Mouse (Mus musculus) liver, adult (tissue): Measurements from ENCODE around the gene Peli2.

Experiments
- GATA4 ChIP-seq: IDR thresholded peaks from 2 replicates; pipeline ENCODE4 v1.6.1; 2014; ENCODE audit warnings: mild to moderate bottlenecking, low read length; ENCODE audit not compliant: insufficient replicate concordance

Peli2 gene

DNA sequence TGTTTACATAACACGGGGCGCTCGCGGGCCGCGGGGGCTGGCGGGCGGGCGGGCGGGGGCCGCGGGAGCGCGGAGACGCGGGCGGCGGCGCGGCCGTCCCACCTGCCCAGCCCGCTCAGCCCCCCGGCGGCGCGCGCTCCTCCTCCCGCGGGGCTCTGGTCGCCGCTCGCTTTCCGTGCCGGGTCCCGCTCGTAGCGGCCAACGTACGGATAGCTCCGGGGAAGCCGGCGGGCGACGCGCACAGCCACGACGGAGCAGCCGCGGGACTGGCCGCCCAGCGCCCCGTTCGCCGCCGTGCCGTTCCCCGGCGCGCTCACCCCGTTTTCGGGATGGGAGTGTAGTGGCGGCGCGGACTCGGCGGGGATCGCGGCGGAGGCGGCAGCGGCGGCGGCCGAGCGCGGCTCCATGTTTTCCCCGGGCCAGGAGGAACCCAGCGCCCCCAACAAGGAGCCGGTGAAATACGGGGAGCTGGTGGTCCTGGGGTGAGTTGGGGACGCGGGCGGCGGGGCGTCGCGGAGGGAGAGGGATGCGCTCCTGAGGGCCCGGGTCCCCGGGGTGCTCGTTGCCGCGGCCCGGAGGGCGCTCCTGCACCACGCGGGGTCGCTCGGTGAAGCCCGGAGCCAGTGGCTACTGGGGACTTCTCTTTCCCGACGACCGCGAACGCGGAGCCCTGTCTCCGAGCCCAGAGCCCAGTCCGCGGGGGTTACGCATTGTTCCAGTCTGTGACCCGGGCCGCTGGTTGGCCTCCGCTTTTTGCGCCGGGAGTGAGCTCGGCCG lies at the start of gene Peli2:
Peli2 (plus strand) TSS at position 72 of the 777 bp plus-strand sequence.
- no peak for TF ChIP-seq GATA4

DNA sequence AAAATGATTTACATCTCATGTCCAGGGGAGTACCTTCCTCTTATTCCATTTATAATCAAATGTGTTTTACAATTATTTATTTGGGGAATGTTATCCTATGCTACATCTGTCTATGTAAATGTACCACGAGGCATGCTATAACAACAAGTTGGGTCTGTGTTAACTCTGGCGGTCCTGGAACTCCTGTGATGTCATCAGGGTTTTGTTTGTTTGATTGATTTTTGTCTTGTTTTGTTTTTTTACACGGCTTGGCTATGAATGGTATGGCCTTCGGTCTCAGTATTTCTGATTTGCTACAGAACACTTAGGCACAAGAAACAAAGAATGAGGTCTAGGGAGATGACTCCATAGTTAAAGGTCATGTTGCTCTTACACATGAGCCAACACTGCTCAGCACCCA lies 48.5 kb upstream of the Peli2 start:
- TF ChIP-seq GATA4, result no peak

DNA sequence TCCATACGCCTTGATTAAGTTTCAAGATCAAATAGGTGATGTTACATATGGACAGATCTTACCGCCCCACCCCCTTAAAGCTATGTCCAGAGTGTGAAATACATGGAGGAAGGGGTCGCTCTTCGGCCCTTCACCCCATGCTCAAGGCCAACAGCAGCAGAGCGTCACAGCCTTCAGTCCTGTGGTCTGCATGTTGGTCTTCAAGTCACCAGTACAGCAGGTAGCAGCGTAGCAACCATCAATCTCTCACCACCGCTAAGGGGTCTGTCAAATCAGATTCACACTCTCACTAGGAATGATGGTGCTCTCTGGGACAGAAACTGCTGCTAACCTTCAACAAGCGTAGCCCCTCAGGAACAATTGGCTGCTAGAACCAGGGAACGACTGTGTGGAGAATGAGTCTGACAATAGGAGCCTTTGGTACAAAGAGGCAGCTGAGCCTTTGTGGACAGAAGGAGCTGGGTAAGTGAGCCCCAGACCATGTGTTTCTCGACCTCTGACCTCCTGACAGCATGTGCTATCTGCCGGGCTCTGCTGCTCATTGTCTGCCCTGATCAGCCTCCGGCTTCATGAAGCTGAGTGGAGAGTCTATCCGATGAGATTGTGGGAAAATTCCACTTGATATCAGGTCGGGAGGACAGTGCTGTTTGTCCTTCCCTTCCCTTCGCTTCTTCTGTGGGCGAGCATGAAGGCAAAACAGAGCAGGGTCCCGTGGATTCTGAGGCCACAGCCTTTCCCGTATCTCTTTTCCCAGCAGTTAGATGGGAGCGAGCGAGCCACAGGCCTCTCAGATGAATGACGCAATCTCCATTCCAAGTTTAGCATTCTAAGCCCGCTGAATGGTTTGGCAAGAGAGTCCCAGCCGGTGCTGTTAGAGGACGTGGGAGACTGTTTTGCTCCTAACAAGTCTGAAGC lies 47.1 kb upstream of the Peli2 start:
- no peak for TF ChIP-seq GATA4

DNA sequence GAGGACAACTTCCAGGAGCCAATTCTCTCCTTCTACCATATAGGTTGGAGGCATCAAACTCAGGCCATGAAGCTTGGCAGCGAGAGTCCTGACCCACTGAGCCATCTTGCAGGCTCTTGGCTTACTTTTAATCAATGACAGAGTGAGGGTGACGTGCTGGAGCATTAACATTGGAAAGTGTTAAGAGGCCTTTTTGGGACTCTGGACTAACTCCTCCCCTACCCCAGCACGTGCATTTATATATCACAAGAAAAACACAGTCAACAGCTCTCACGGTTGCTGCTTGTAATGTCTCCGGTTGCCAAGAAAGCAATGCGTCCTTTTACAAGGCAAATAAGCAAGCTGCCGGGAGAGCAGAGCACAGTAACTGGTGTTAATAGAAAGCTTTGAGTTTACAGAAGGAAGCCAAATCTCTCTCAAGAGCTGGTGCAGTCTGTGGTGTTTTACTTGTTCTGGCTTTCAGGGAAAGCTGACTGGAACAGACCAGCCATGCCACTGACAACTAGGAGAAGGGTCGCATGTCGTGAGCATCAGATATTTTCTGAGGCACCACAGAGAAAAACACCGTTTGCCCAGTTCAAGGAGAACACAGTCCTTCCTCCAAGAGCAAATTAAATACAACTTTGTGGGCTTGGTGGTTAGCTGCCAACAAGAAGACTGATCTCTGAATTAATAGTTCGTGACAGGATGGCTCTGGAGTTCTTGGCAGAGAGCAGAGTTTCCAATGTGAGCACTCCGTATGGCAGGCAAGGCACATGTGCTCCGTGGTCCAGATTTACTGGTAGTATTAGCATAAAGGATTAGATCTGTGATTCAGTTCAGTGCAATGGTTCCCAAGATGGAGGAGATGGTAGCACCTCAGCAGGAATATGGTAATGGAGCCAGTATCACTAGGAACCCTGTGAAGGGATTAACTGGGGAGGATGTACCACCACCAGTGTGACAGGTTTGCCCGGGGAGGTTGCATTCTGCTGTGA lies 36.5 kb upstream of the Peli2 start:
- no peak for TF ChIP-seq GATA4

DNA sequence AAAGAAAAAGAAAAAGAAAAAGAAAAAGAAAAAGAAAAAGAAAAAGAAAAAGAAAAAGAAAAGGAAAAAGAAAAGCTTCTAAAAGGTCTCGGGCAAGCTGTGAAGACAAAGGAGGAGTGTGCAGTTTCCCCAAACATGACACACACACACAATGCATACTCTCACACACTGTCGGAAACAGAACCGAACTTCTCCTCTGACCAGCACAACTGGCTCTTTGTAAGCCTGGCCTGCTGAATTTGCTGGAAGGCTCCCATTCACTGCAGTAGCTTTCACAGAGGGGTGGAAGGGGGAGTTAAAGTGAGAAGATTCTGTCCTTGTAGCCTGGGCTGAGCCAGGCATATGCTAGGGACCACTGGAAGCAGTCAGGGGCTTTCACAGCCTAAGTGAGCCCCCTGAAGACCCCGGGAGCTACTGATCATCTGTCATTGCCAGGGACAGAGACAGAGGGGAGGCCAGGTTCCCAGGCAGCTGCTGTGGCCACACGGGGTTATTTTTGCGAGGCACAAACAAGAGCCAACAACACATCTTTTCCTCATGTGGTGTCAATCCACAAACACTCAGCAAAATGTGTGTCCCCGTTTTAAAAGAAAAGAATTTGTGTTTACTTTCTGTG lies 33.8 kb upstream of the Peli2 start:
- no peak for TF ChIP-seq GATA4

DNA sequence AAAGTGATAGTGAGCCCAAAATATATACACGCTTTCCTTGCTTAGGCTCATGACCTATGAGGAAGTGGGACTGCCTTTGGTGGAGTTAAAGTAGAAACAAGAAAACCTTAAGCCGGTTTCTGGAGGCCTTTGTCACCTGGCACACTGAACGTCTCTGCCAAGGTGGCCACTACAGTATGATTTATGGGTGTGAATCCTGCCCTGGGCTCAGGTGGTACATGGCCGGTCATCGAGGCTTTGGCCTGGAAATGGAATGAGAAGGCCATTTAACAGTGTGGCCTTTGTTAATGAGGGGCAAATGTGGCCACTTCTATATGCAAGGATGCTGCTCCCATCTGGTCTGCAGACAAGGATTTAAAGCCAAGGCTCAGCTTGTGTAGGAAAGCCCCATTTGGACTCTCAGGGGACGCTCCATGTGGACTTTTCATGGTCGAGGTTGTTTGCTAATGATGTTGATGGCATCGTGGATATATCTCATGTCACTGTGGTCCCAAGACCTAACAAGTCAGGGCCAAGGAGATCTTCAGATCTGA lies 33.3 kb upstream of the Peli2 start:
- TF ChIP-seq GATA4, result no peak

DNA sequence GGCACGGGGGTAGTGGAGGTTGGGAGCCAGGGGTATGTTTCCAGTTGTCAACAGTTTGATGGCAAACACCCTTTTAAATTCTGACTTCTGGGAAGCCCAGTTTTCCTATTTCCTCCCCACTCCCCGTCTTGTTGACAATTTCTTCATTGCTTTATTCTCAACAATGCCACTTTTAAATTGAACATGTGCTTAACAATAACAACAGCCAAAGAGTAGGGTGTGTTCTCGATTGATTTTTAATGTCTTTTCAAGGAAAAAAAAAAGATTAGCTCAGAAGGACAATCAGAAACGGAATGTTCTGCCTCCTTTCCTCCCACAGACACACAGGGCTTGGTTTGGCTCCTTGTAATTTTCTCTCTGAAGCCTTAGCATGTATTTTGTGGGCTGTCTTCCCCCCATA lies 30.2 kb upstream of the Peli2 start:
- TF ChIP-seq GATA4, result no peak

DNA sequence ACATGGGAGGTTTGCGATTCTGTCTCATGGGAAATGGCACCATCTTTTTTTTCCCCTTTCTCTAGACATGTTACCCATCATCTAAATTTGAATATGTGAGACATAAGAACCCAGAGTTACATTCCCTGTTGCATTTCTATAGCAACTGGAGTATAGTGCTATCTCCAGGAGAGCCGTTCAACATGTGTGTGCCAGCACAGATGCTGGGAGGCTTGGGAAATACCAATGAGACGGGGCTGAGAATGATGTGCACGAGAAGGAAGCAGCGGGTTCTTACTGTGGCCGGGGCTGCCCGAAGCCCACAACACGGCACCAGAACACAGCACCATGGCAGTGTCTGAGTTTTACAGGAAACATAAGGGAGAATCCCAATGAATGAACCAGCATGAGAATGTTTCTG lies 29.5 kb upstream of the Peli2 start:
- no peak for TF ChIP-seq GATA4

DNA sequence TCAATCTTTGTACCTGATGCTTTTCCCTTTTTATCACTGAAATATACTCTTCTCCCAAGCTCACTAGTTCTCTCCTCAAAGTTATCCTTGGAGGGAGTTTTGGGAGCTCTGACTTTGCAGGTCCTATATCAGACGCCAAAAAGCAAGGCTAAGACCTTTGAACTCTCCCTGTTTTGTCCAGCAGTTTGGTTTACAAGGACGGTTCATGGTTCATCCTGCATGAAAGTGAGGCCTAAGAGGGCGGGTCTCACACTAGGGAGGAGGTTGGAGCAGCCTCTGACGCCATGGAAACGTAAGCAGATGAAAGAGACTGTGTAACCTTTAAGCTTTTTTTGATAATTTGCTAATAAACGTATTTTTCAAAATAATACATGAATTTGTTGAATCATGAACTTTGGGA lies 22.4 kb upstream of the Peli2 start:
- no peak for TF ChIP-seq GATA4

DNA sequence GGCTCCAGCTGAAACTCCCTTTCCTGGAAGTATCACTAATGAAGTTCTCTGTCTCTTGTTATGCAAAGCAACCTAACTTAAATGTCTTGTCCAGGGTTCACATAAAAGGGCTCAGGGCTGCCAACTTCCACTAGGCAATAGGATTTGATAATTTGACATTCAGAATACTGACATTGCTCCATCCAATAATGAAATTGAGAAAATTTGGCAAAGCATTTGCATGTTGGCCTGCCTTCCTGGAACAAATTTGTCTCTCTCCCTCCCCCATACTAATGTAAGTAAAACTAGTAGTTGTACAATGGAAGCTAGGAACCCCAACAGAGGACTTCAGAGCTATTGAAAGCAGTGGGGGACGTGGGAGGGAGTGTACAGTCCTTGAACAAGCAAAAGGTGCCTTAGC lies 21.3 kb upstream of the Peli2 start:
- no peak for TF ChIP-seq GATA4

DNA sequence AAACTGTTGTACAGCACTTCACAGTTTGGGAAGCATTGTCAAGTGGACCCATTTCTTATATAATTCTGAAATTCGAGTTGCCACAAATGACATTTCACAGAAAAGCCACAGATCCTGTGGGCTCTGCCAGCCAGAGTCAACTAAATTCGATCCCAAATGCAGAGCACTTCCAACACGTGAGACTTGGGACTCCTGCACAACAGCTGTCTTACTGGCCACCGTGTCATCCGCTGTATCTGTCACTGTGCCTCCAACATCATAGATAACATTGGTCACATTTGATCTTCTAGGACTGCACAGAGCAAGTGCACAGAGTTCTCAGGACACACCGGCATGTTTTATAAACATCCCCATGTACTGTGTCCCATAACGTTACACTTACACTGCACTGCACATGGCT lies 14.2 kb upstream of the Peli2 start:
- no peak for TF ChIP-seq GATA4

DNA sequence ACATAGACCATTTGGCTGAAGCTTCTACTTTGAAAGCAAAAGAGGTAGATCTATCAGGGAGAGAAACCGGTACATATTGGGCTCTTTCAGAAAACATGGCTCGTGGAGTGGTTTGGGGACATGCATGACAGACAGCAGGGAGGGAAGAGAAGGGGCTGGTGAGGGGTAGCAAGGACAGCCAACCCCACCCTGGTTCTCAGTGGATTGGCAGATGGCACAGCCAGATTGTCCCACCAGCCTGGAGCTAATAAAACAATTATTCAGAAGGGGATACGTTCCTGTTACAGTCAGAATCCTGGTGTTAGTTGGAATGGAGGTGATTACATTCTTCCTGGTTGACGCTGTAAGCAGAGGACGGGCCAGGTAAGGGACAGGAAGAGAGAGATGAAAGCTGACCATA lies 2.6 kb upstream of the Peli2 start:
- TF ChIP-seq GATA4, result no peak

DNA sequence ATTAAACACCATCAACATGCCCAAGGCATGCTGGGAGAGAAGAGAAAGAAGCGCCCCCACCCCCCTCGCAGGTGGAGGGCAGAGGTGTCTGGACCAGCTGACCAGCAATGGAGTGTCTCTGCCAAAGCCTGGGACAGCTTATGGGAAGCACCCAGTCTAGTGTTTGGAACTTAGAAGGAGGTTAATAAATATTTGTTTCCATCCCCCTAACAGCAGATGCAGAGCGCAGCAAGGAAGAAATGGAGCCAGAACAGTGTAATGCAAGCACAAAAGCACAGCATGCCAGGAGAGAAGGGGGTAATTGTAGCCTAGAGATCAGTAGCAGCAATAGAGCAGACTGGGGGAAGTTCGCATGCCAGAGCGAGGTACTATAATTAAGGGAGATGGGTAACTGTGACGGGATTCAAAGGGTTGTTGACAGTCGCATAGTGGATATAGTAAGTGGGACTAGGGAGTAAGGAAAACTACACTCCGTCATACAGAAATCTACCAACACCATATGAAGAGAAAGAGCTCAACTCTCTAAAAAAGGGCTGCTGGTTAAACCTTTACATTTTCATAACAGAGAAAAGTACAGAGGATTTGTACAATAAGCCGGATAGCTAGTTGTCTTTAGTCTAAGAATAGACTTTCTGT lies 1.5 kb upstream of the Peli2 start:
- TF ChIP-seq GATA4, result no peak

DNA sequence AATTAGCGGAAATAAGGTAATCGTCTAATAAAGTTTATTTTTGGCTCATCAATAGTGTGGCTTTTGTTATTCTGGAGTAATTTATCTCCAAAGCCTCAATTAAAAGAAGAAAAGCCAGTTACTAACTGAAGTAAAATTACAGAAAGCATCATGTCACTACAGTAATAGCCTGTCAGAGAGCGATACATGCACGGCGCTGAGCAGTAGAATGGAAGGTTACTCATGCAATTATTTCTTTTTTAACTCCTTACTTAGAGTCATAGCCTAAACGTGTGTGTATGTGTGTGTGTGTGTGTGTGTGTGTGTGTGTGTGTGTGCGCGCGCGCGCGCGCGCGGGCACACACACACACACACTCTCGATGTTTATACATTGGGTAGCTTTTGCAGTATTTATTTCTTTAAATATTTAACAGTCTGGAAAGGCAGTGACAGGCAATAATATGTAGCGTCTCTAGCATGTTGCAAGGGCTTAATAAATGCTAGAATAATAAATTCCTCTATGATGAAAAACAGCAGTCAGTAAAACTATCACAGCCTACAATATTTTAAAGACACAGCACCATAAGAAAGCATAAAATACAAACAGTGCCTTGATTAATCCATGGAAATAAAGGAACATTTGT lies 864 bp upstream of the Peli2 start:
- no peak for TF ChIP-seq GATA4

DNA sequence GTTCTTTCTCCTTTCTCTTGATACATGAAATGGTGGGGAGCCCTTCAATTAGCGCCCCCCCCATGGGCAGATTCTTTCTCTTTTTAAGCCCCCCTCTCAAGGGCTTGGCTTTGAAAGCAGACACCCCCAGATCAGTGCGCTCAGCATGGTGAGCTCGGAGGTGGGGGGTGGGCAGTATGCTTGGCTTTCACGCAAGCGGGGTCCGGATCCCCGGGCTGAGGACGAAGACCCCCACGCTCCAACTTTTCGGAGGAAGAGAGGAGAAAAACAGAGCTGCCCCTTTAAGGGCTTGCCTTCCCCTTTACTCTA lies 226 bp upstream of the Peli2 start:
- TF ChIP-seq GATA4, result no peak
